Mouse (Mus musculus): ENCODE measurements around the gene Mtss1l.

Mtss1l gene

DNA sequence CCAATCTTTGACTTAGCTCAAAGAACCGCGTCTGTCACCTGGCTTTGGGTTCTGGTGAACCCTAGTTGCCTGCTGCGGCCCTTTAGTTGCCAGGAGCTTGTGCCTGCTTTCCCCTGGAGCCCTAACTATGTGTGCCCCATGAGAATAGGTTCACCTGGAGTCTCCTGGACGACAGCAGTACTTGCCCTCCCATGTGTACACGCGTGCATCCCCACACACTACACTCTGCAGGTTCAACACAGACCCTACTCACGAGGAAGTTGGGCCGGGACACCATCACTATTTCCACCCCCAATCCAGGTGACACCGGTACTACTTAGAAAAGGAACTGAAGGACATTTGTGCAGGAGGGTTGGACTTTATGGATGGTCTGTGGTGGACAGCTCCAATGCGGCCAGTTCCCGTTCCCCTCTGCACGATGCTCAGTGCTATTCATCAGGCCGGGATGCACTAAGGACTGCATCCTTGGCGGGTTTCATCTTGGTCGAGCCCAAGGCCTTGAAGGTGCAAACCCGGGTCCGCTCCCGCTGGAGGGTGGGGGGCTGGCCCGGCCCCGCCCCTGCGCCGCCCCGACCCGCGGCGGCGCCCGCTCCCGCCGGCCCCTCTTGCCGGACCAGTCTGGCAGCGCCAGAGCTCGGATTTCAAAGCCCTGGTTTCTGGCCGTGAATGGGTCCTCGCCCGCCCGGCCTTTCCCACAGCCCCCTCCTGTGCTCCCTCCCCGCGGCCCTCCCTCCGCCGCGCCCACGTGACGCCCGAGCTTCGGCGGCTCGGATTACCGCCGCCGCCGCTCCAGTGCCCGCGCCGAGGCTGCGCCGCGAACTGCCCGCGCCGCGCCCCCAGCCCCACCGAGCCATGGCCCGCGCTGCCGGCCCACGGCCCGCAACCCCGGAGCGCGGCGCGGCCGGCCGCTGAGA, at the start of gene Mtss1l:
Gene Mtss1l (plus strand): TSS at position 792 of the 914 bp plus-strand sequence.
- peak; percentile 82 for DNase-seq (ENCODE audit: low read depth, low spot score)

DNA sequence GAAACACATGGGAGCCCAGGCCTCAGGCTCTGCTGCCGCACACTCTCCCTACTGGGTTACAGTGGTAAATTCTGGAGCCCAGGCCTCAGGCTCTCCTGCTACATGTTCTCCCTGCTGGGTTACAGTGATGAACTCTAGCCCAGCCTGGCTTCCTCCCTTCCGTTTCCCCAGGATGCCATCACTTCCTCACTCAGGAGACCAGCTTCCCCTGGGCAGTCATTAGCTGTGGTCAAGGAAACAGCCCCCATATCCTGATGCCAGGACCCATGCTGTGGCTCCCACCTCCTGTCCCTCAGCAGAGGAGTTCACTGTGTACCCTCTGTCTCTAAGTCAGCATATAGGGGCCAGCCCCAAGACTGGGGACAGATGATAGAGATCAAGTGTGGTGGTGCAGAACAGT, 49.1 kb upstream of the Mtss1l start:
- DNase-seq (ENCODE audit: low read depth, low spot score) = no peak

- DNase-seq (ENCODE audit: low read depth, low spot score) = no peak
Measured at GRCm38 (mm10) chr8:110673168-110673567, 48.1 kb upstream of the Mtss1l start.

GRCm38 (mm10) chr8:110674589-110674988, 46.7 kb upstream of the Mtss1l start:
- no peak for DNase-seq (ENCODE audit: low read depth, low spot score)

GRCm38 (mm10) chr8:110676702-110677101, 44.6 kb upstream of the Mtss1l start:
- peak; percentile 23 for DNase-seq (ENCODE audit: low read depth, low spot score)

DNA sequence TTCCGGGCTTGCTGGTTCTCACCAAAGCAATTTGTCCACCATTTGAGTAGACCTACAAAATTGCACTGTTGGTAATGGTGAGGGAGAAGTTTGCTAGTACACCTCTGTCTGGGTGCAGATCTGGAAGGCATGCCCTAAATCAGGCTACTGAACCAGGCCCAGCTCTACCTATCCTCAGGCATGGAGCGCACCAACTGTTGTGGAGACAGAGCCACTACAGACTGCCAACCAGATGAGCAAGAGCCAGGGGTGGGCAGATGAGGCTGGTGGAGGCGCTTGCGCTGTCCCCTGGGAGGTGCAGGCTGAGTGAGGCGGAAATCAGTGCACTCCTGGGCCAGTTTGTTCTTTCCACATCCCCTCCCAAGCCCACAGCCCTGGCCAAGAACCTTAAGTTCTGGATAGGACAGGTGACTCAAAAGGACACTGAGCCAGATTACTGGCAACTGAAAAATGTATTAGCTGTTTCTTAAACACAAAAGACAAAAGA, 44.1 kb upstream of the Mtss1l start:
- no peak for DNase-seq (ENCODE audit: low read depth, low spot score)

GRCm38 (mm10) chr8:110678989-110679388, 42.3 kb upstream of the Mtss1l start:
- DNase-seq (ENCODE audit: low read depth, low spot score) = no peak

GRCm38 (mm10) chr8:110687726-110688125, 33.5 kb upstream of the Mtss1l start:
- DNase-seq (ENCODE audit: low read depth, low spot score) = no peak

- no peak for DNase-seq (ENCODE audit: low read depth, low spot score)
Measured at GRCm38 (mm10) chr8:110689961-110690360, 31.3 kb upstream of the Mtss1l start.

DNA sequence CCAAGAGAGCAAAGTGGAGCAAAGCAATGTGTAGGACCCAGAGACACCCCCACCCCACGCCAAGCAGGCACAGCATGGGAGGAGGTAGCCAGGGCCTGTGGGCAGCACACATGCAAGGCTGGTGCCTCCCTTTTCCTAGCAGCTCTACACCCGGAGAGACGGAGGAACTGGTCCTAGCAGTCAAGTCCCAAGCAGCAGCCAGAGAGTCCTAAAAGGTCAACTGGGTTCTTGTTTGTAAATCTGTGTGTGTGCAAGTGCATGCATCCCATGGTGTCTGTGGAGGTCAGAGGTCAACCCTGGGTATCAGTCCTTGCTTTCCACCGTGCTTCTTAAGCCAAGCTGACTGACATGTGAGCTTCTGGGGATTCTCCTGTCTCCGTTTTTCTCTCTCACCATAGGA, 27.1 kb upstream of the Mtss1l start:
- no peak for DNase-seq (ENCODE audit: low read depth, low spot score)

DNA sequence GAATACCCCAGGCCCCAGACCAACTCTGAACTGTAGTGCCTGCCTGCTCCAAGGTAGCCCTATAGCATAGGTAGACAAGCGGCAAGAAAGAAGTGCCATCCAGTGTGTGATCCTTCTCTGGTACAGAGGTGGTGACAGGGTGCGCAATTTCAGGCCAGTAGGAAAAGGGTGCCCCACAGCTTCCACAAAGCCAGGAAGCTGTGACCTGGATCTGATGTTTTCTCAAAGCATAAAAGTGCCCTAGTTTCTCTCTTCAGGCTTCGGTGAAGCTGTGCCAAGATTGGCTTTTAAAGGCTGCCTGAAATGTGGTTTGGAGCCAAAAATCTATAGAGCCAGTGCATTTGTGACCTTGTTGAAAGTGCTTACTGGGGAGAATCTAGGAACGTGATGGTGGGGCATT, 26.4 kb upstream of the Mtss1l start:
- DNase-seq (ENCODE audit: low read depth, low spot score) = no peak

DNA sequence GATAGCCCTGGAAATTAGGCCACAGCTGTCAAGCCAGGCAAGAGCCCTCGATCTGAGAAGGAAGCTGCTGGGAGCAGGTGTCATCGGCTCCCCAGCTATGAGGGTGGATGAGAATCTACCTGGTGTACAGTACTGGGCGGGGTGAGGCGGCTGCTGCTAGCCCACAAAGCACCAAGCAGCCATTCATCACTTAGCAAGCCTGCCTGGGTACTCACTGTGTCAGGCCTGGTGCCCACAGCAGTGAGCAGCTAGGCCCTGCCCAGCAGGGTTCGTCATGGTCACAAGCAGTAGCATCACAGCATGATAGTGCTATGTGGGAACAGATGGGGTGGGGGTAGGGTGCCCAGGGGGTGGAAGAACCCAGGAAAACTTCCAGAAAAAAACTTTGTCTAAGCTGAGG, 25.8 kb upstream of the Mtss1l start:
- DNase-seq (ENCODE audit: low read depth, low spot score) = no peak

DNA sequence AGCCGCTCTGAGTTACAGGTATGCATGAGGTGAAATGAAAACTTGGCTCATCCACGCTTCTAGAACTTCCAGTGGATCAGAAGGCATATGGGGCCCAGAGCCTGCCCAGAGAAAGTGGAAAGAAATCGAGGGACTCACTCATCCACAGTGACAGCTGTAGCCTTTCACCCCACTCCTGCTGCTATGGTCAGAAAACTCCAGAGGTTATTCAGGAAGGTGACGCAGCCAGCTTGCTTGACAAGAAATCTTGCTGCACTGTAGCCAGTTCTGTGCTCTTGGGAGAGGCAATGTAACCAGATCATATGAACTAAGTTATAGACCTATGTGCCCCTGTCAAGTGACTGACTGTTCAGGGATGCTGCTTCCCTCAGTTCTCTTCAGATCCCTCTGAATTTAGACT, 25.2 kb upstream of the Mtss1l start:
- no peak for DNase-seq (ENCODE audit: low read depth, low spot score)

DNA sequence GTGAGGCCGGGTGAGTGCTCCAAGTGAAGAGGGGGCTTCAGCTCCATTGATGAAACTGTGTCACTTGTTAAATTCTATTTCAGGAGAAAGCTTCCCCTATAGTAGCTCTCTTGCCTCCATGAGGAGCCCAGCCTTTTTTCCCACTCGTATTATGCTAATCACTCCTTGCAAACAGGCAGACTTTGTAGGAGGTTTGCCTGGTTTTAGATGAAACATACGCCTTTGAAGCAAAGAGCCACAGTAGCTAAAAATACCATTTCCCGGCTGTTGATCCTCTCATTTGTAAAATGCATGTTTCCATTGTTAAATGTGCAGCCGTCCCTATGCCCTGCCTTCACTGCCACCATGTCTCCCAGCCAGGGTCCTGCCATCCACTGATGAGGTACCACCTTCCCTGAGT, 23.7 kb upstream of the Mtss1l start:
- DNase-seq (ENCODE audit: low read depth, low spot score) = no peak

GRCm38 (mm10) chr8:110698098-110698497, 23.2 kb upstream of the Mtss1l start:
- DNase-seq (ENCODE audit: low read depth, low spot score) = no peak

DNA sequence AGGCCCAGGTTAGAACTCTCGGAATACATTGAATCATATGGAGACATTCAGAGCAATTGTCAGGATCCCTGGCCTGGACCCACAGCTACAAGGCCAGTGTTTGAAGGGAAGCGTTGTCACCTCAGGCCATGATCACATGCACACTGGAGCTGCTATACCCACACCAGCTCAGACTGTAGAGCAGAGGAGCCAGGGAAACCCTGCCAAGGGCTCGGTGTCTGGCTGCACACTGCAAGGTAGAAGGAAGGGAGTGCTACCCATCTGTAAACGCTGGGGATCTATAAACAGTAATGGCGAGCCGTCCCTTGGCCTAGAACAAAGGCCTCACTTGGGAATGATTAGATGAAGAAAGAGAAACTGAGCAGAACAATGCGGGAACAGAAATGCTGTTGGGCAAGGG, 21.8 kb upstream of the Mtss1l start:
- no peak for DNase-seq (ENCODE audit: low read depth, low spot score)

GRCm38 (mm10) chr8:110700561-110700960, 20.7 kb upstream of the Mtss1l start:
- DNase-seq (ENCODE audit: low read depth, low spot score) = no peak

GRCm38 (mm10) chr8:110702636-110703459, 18.4 kb upstream of the Mtss1l start:
- no peak for DNase-seq (ENCODE audit: low read depth, low spot score)

GRCm38 (mm10) chr8:110703460-110704061, 17.7 kb upstream of the Mtss1l start:
- DNase-seq (ENCODE audit: low read depth, low spot score) = no peak

DNA sequence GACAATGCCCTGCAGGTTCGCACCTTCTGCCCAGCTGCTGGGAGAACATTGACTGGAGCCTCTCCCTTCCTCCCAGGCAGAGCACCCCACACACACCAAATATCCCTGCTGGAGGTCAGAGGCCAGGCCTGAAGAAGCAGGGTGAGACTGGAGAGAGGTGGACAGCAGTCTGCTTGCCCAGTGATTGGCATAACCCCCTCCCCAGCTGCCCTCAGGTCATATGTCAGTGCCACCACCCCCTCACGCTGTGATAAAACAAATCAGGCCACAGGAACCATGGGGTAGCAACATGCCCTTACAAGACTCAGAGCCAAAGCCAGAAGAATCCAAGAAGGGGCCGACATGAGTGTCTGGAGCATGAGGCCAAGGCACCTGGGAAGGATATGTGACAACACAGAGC, 17.2 kb upstream of the Mtss1l start:
- no peak for DNase-seq (ENCODE audit: low read depth, low spot score)

DNA sequence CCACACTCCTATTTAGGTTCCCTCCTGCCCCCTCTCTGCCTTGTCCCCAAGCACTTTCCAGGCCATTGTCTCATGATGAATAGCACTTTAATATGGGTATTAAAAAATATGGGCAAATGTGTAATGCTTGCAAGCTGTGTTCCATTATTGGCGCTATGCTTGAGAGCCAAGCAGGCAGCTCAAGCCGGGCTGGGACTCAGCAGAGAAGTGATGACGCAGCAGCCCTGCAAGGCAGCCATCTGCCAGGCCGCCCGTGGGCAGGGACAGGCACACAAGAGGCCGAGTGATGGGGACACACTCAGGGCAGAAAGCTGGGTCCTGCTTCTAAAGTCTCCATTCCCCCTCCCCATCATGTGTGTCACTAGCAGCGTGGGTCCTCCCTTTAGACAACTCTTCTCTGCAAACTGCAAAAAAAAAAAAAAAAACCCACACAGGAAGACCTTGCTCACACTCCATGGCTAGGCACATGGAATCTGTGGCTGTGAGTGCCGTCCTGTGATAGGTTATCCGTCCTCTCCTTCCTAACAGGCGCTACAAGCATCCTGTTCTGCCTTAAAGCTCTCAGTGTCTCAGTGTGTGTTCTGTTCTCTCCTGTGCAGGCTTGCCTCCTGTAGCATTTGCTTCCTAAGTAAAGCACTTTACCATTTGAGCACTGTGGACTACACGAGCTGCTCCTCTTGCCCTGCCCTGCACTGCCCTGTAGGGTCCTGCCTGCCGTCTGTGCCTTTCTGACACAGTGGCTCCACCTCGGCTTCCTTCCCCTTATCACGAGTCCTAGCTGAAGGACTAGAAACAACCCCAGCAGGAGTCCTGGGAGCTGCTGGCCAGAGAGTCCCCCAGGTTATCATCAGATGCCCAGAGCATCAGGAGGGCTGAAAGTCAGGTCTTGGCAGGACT, 15.6 kb upstream of the Mtss1l start:
- no peak for DNase-seq (ENCODE audit: low read depth, low spot score)
